Mouse (Mus musculus) intestine, embryonic 14.5 days (tissue): ENCODE results near the gene Rab5b. TPM values are rescaled to one million over a fixed set of nuclear protein-coding genes. Genes with fewer than 3 reads are reported as not detected.
A peak's percentile ranks its signal among the peaks of the same experiment; 100 is the strongest.
"Not testable (repeated sequence)": the region's sequence is repeated elsewhere in the genome, so short reads cannot be mapped to it uniquely, and the experiment has no call there.

Experiments
- ATAC-seq: fragments of 200-750 bp; cut with Nextera tagmentation; replicated peaks from 2 replicates; pipeline ENCODE4 v1.8.0; 2017; ENCODE audit warnings: low read depth, moderate number of reproducible peaks, moderate TSS enrichment, moderate library complexity; ENCODE audit not compliant: low FRiP score, low TSS enrichment
- DNase-seq: peaks from one replicate; pipeline ENCODE4 v3.0.0-alpha.2; 2018; ENCODE audit warnings: low spot score
- H3K27ac ChIP-seq: fragments of 300-500 bp; sonication (generic); 2 replicates; pipeline ENCODE4 v1.5.1; 2014; ENCODE audit warnings: low read depth, mild to moderate bottlenecking, control low read depth
- H3K27me3 ChIP-seq: fragments of 300-500 bp; sonication (generic); replicated peaks from 2 replicates; pipeline ENCODE4 v1.6.1; 2014; ENCODE audit warnings: low read length, control low read depth; ENCODE audit not compliant: control insufficient read depth, insufficient read depth
- H3K36me3 ChIP-seq: fragments of 300-500 bp; sonication (generic); 2 replicates; pipeline ENCODE4 v1.6.1; 2014; ENCODE audit warnings: low read length, control low read depth; ENCODE audit not compliant: control insufficient read depth, insufficient read depth
- H3K4me1 ChIP-seq: fragments of 300-500 bp; sonication (generic); replicated peaks from 2 replicates; pipeline ENCODE4 v1.6.1; 2014; ENCODE audit warnings: low read length, control low read depth, mixed read lengths; ENCODE audit not compliant: control insufficient read depth, insufficient read depth
- H3K4me2 ChIP-seq: fragments of 300-500 bp; sonication (generic); 2 replicates; pipeline ENCODE4 v1.6.1; 2014; ENCODE audit warnings: low read length
- H3K4me3 ChIP-seq: fragments of 300-500 bp; sonication (generic); 2 replicates; pipeline ENCODE4 v1.5.1; 2014; ENCODE audit warnings: low read depth, low read length, control low read depth, mixed read lengths
- H3K9ac ChIP-seq: fragments of 300-500 bp; sonication (generic); 2 replicates; pipeline ENCODE4 v1.6.1; 2014; ENCODE audit warnings: mild to moderate bottlenecking, low read length
- H3K9me3 ChIP-seq: fragments of 300-500 bp; sonication (generic); 2 replicates; pipeline ENCODE4 v1.6.1; 2016; ENCODE audit warnings: low read length, control low read depth; ENCODE audit not compliant: control insufficient read depth
- WGBS: fragments of 180-500 bp; shearing (Covaris S2); extraction: QIAGEN DNeasy Blood & Tissue Kit; methylation state at CpG from one replicate; pipeline ENCODE4 v1.1.7; 2014; 5-methylcytosine and 5-hydroxymethylcytosine counted together
- polyA plus RNA-seq: library from polyadenylated mRNA; unstranded; fragments of >200 nt; fragmentation: Nextera tagmentation; extraction: Ambion mirVana; gene quantifications from 2 replicates; pipeline ENCODE4 v1.2.1, GENCODE M21; 2014

Rab5b gene
- polyA plus RNA-seq, 1 experiment from 2014 or later, result 59.4 TPM

GRCm38 (mm10) chr10:128731992-128732391 lies 35.9 kb upstream of the Rab5b start:
- no peak overlapping the region for H3K4me3 ChIP-seq
- no peaks in the 10 kb centered on the region for H3K27me3 ChIP-seq
- no peak for ATAC-seq
- no peak for DNase-seq
- H3K4me2 ChIP-seq, result no peak overlapping the region
- H3K9me3 ChIP-seq, result no peaks in the 10 kb centered on the region
- H3K9ac ChIP-seq, result no peak overlapping the region
- no peak overlapping the region for H3K27ac ChIP-seq
- no peaks in the 10 kb centered on the region for H3K4me1 ChIP-seq
- no peaks in the 10 kb centered on the region for H3K36me3 ChIP-seq

GRCm38 (mm10) chr10:128731002-128731433 lies 35.0 kb upstream of the Rab5b start:
- DNase-seq, result peak; percentile 86
- no peak overlapping the region for H3K9ac ChIP-seq
- no peaks in the 10 kb centered on the region for H3K4me1 ChIP-seq
- peak; percentile 66; the same call in 1 of the 2 replicates for ATAC-seq
- 21% methylated on average over 10 of the region's 10 CpGs for WGBS
- H3K27ac ChIP-seq, result no peak overlapping the region
- H3K36me3 ChIP-seq, result no peaks in the 10 kb centered on the region
- H3K27me3 ChIP-seq, result no peaks in the 10 kb centered on the region
- no peaks in the 10 kb centered on the region for H3K9me3 ChIP-seq
- H3K4me3 ChIP-seq, result no peak overlapping the region
- H3K4me2 ChIP-seq, result no peak overlapping the region

- Histone ChIP-seq H3K27me3 (no peaks in the 10 kb centered on the region), H3K9ac (no peak overlapping the region), H3K27ac (no peak overlapping the region), H3K4me2 (no peak overlapping the region), H3K9me3 (no peaks in the 10 kb centered on the region), H3K4me1 (no peaks in the 10 kb centered on the region), H3K36me3 (no peaks in the 10 kb centered on the region), H3K4me3 (no peak overlapping the region)
- ATAC-seq, result no peak
- DNase-seq, result no peak
- 84% methylated on average over 5 of the region's 5 CpGs for WGBS
These were observed 32.0 kb upstream of the Rab5b start for GRCm38 (mm10) chr10:128728059-128728458.

GRCm38 (mm10) chr10:128725466-128725865 lies 29.4 kb upstream of the Rab5b start:
- not testable (repeated sequence) for H3K4me2 ChIP-seq, H3K4me3 ChIP-seq, DNase-seq, ATAC-seq, H3K4me1 ChIP-seq, H3K27ac ChIP-seq, H3K9me3 ChIP-seq, H3K27me3 ChIP-seq, H3K9ac ChIP-seq, H3K36me3 ChIP-seq
- WGBS, result 75% methylated on average over 3 of the region's 4 CpGs

DNA sequence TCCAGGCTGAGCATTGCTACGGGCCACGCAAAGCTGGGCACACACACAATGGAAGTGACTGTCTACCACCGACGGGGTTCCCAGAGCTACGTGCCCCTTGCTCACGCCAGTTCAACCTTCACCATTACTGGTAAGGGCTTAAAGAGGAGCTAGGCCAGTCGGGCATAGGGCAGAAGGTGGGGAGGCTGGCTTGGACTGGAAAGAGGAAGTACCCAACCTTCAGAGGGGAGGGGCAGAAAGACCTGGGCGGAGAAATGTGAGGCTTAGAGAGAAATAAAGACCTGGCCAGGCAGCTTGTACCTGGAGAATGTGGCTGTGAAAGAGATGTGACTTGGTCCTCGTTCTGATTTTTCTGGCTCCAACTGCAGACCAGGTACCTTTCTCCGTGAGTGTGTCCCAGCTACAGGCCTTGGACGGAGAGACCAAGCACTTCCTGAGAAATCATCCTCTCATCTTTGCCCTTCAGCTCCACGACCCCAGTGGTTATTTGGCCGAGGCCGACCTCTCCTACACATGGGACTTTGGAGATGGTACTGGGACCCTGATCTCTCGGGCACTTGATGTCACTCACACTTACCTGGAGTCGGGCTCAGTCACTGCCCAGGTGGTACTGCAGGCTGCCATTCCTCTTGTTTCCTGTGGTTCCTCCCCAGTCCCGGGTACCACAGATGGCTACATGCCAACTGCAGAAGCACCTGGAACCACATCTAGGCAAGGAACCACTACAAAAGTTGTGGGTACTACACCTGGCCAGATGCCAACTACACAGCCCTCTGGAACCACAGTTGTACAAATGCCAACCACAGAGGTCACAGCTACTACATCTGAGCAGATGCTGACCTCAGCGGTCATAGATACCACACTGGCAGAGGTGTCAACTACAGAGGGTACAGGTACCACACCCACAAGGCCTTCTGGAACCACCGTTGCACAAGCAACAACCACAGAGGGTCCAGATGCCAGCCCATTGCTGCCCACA lies 19.8 kb upstream of the Rab5b start:
- H3K27ac ChIP-seq, result no peak overlapping the region
- no peak overlapping the region for H3K9ac ChIP-seq
- H3K4me3 ChIP-seq, result no peak overlapping the region
- DNase-seq (no peak), ATAC-seq (no peak)
- 86% methylated on average over 19 of the region's 19 CpGs for WGBS
- no peaks in the 10 kb centered on the region for H3K36me3 ChIP-seq
- H3K27me3 ChIP-seq, result no peaks in the 10 kb centered on the region
- no peaks in the 10 kb centered on the region for H3K4me1 ChIP-seq
- no peaks in the 10 kb centered on the region for H3K9me3 ChIP-seq
- H3K4me2 ChIP-seq, result no peak overlapping the region

- DNase-seq, H3K27me3 ChIP-seq, H3K36me3 ChIP-seq, H3K4me2 ChIP-seq, H3K4me1 ChIP-seq, H3K4me3 ChIP-seq, ATAC-seq, H3K27ac ChIP-seq, H3K9me3 ChIP-seq, H3K9ac ChIP-seq: not testable (repeated sequence)
- 92% methylated on average over 7 of the region's 7 CpGs for WGBS
These were observed 15.3 kb upstream of the Rab5b start for GRCm38 (mm10) chr10:128711318-128711717.

DNA sequence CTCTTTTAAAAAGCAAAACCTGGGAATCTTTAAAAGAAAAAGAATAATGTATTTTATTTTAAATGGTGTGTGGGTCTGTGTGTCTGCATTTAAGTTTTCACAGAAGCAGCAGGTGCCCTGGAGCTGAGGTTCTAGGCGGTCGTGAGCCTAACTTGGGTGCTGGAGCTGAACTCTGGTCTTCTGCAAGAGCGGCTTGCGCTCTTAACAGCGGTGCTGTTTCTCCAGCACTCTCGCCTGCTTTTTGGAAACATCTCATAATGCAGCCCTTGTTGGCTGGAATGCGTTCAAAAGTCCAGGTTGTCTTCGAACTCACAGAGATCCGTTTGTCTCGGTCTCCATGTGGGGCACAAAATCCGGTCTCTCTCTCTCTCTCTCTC lies 9.2 kb upstream of the Rab5b start:
- WGBS, result 11% methylated on average over 11 of the region's 11 CpGs
- H3K27me3 ChIP-seq, result no peaks in the 10 kb centered on the region
- peak; percentile 64 for DNase-seq
- H3K9ac ChIP-seq, result peak overlapping the region; percentile 89
- peaks cover 18% of the 10 kb centered on the region for H3K4me1 ChIP-seq
- H3K9me3 ChIP-seq, result no peaks in the 10 kb centered on the region
- peak overlapping the region; percentile 77 for H3K4me2 ChIP-seq
- H3K36me3 ChIP-seq, result peaks cover 27% of the 10 kb centered on the region
- H3K27ac ChIP-seq, result peak overlapping the region; percentile 98
- H3K4me3 ChIP-seq, result peak overlapping the region; percentile 87
- peak; percentile 22 for ATAC-seq

- peak within 1 kb of the TSS; percentile 77 for H3K4me2 ChIP-seq
- no peaks in the 10 kb centered on the region for H3K9me3 ChIP-seq
- H3K27ac ChIP-seq, result peak within 1 kb of the TSS; percentile 98
- peaks cover 33% of the 10 kb centered on the region for H3K36me3 ChIP-seq
- H3K4me3 ChIP-seq, result peak within 1 kb of the TSS; percentile 87
- no peaks in the 10 kb centered on the region for H3K27me3 ChIP-seq
- ATAC-seq, result peak; percentile 90
- H3K9ac ChIP-seq, result peak within 1 kb of the TSS; percentile 89
- WGBS, result under 1% methylated on average over 58 of the region's 62 CpGs
- peaks cover 18% of the 10 kb centered on the region for H3K4me1 ChIP-seq
- peak; percentile 93 for DNase-seq
These were observed 8.6 kb upstream of the Rab5b start, which contains the start of gene Cdk2 for GRCm38 (mm10) chr10:128704491-128705316. Gene Cdk2 (minus strand): TSS chr10:128705031.
